Mouse (Mus musculus) kidney, adult 11 months (tissue): ENCODE measurements around the gene Rnf111.

Experiments used
- DNase-seq: peaks from one replicate; pipeline ENCODE4 v3.0.0; 2022

Gene Rnf111

GRCm38 (mm10) chr9:70391660-70392562 is 111.6 kb downstream of the Rnf111 start:
- DNase-seq: no peak

- no peak for DNase-seq
These were observed 112.5 kb downstream of the Rnf111 start for GRCm38 (mm10) chr9:70391042-70391441.

GRCm38 (mm10) chr9:70389548-70389947 is 114.0 kb downstream of the Rnf111 start:
- no peak for DNase-seq

GRCm38 (mm10) chr9:70387410-70388119 is 116.0 kb downstream of the Rnf111 start:
- DNase-seq: no peak

- DNase-seq: no peak
These were observed 118.4 kb downstream of the Rnf111 start for GRCm38 (mm10) chr9:70384958-70385728.

GRCm38 (mm10) chr9:70384494-70384893 is 119.0 kb downstream of the Rnf111 start:
- no peak for DNase-seq

GRCm38 (mm10) chr9:70383750-70384149 is 119.8 kb downstream of the Rnf111 start:
- no peak for DNase-seq

GRCm38 (mm10) chr9:70382091-70382490 is 121.4 kb downstream of the Rnf111 start:
- no peak for DNase-seq

- DNase-seq: no peak
These were observed 123.7 kb downstream of the Rnf111 start for GRCm38 (mm10) chr9:70379502-70380467.
